Mouse (Mus musculus) ES-Bruce4 (cell line): ENCODE data around the gene Phf20. TPM values are rescaled to one million over a fixed set of nuclear protein-coding genes. Genes with fewer than 3 reads are reported as not detected.

ENCODE experiments used
- H3K27ac ChIP-seq: 2 replicates; pipeline ENCODE4 v1.5.1; 2012; ENCODE audit warnings: low read length, inconsistent platforms; ENCODE audit not compliant: insufficient read depth
- H3K27me3 ChIP-seq: 2 replicates; pipeline ENCODE4 v1.6.1; 2012; ENCODE audit warnings: mild to moderate bottlenecking, low read length, inconsistent platforms; ENCODE audit not compliant: control insufficient read depth, poor library complexity, insufficient read depth, severe bottlenecking
- H3K36me3 ChIP-seq: 2 replicates; pipeline ENCODE4 v1.6.1; 2012; ENCODE audit warnings: inconsistent platforms, mild to moderate bottlenecking, low read length, moderate library complexity; ENCODE audit not compliant: control insufficient read depth, poor library complexity, insufficient read depth, severe bottlenecking
- H3K4me1 ChIP-seq: one replicate; pipeline ENCODE4 v1.8.1; 2011; ENCODE audit warnings: low read length; ENCODE audit not compliant: control insufficient read depth, insufficient read depth
- H3K4me3 ChIP-seq: 2 replicates; pipeline ENCODE4 v1.5.1; 2011; ENCODE audit warnings: low read depth, mild to moderate bottlenecking, low read length
- H3K9ac ChIP-seq: 2 replicates; pipeline ENCODE4 v1.6.1; 2012; ENCODE audit warnings: low read depth, mild to moderate bottlenecking, inconsistent platforms; ENCODE audit not compliant: poor library complexity, severe bottlenecking
- H3K9me3 ChIP-seq: replicated peaks from 2 replicates; pipeline ENCODE4 v1.6.1; 2012; ENCODE audit warnings: mild to moderate bottlenecking, low read length, inconsistent platforms; ENCODE audit not compliant: control insufficient read depth, poor library complexity, insufficient read depth, severe bottlenecking
- CTCF ChIP-seq: IDR thresholded peaks from one replicate; pipeline ENCODE4 v1.8.1; 2011; ENCODE audit warnings: low read depth, low read length
- EP300 ChIP-seq: IDR thresholded peaks from 2 replicates; pipeline ENCODE4 v1.6.1; 2011; ENCODE audit warnings: low read depth, low read length; ENCODE audit not compliant: insufficient read depth
- POLR2A ChIP-seq: IDR thresholded peaks from one replicate; pipeline ENCODE4 v1.8.1; 2011; ENCODE audit warnings: low read length; ENCODE audit not compliant: insufficient read depth
- polyA plus RNA-seq: library from polyadenylated mRNA; stranded (reverse); fragments of >200 nt; gene quantifications from 2 replicates; pipeline ENCODE4 v1.2.4, GENCODE M21; 2011; ENCODE audit warnings: low read depth; ENCODE audit not compliant: missing spikeins, insufficient read depth, insufficient read length

Phf20 gene
- polyA plus RNA-seq, 1 experiment = 78.8 TPM

DNA sequence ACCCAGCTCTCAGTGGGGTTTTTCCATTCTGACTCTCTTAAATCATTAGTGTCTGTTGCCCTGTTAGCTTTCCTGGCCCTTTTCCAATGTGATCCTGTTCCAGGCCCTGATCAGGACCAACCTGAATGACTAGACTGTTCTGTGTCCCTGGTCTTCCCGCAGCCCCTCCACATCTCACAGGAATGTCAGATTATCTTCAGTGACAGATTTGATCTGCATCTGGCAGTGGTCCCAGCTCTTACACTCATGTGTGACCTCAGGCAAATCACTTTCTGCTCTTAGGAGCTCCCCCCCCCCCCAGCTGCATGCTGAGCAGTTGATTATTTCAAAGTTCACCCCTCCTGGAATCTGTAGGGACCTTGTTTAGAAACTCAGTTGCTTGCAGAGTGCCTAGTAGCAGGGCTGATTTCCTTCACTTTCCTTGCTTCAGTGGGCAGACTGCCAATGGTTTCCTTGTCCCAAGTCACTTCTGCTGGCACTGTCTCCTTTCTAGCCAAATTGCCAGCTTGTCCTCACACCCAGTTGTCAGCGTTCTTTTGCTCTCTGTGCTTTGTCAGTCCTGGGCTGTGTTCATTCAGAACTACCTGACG, 6.7 kb downstream of the Phf20 start:
- Histone ChIP-seq H3K9ac (peak overlapping the region; percentile 51; the same call in 1 of the 2 replicates), H3K9me3 (no peaks in the 10 kb centered on the region), H3K4me1 (peaks cover 5% of the 10 kb centered on the region), H3K4me3 (no peak overlapping the region), H3K36me3 (peaks cover 16% of the 10 kb centered on the region), H3K27ac (peak overlapping the region; percentile 8; the same call in 1 of the 2 replicates), H3K27me3 (no peaks in the 10 kb centered on the region)
- TF ChIP-seq EP300 (no peak), CTCF (no peak), POLR2A (no peak)

DNA sequence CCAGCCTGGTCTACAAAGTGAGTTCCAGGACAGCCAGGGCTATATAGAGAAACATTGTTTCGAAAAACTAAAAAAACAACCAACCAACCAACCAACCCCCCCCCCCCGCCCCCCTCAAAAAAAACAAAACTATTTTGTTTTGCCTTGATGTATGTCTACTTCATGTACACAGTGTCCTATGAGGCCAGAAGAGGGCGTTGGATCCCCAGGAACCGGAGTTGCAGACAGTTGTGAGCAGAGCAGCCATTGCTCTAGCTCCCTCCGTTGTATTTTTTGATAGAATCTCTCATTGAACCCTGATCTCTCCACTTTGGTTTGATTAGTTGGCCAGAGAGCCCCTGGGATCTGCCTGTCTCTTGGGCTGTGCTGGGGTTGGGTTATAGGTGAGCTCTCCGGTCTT, 7.7 kb downstream of the Phf20 start:
- Histone ChIP-seq H3K36me3 (peaks cover 16% of the 10 kb centered on the region), H3K9me3 (no peaks in the 10 kb centered on the region), H3K9ac (no peak overlapping the region), H3K4me3 (no peak overlapping the region), H3K4me1 (peaks cover 5% of the 10 kb centered on the region), H3K27me3 (no peaks in the 10 kb centered on the region), H3K27ac (no peak overlapping the region)
- TF ChIP-seq CTCF (peak; percentile 49), EP300 (no peak), POLR2A (no peak)

DNA sequence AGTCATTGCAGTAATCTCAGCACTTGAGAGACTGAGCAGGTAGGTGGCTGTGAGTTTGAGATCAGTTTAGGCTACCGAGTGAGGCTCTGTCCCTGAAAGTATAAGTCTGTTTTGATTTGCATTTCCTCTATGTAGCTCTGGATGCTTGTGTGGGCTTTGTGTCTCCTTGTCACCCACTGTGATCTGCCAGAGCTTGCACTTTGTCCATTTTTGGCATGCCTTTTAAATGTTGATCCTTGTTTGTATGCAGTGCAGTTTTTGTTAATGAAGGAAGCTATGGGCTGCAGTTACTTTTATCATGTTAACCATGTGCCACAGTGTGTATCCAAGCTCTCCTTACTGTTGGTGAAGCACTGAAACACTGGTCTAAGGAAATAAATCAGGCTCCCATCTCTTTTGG, 21.5 kb downstream of the Phf20 start:
- TF ChIP-seq EP300 (no peak), CTCF (no peak), POLR2A (no peak)
- H3K9ac ChIP-seq = no peak overlapping the region
- peak overlapping the region; percentile 25 for H3K27ac ChIP-seq
- peaks cover 4% of the 10 kb centered on the region for H3K36me3 ChIP-seq
- H3K4me1 ChIP-seq = peaks cover 3% of the 10 kb centered on the region
- no peak overlapping the region for H3K4me3 ChIP-seq
- H3K9me3 ChIP-seq = peaks cover 5% of the 10 kb centered on the region; the same call in 1 of the 2 replicates
- no peaks in the 10 kb centered on the region for H3K27me3 ChIP-seq

DNA sequence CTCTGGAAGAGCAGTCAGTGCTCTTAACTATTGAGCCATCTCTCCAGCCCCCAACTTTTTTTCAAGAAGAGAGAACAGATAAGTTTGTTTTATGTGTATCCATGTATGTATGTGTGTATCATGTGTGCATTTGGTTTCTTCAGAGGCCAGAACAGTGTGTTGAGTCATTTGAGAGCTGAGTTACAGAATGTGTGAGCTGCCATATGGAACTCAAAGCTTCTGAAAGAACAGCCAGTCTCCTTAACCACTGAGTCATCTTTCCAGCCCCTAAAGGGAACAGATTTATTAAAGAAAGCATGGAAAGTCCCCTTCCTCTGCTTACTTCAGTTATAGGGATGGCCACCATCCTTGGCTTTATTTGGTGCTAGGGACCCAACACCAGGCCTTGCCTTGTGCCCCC, 25.8 kb downstream of the Phf20 start:
- Histone ChIP-seq H3K4me1 (peaks cover 2% of the 10 kb centered on the region), H3K4me3 (no peak overlapping the region), H3K36me3 (peaks cover 34% of the 10 kb centered on the region), H3K27ac (no peak overlapping the region), H3K9me3 (no peaks in the 10 kb centered on the region), H3K9ac (no peak overlapping the region), H3K27me3 (no peaks in the 10 kb centered on the region)
- no peak for TF ChIP-seq CTCF

DNA sequence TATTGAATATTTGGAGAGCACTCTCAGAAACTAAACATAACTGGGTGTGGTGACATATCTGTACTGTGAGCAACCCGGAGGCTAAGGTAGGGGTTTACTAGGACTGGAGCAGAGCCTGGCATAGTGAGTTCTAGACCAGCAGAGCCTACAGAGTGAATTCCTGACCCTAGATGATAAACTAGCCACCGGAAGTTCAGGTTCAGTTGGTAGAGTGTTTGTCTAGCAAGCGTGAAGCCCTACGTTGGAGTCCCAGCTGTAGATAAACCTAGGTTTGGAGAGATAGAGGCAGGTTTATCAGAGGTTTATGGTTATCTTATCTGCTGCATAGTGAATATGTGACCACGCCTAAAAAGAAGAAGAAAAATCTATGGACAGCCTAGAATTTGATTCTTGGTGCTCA, 27.8 kb downstream of the Phf20 start:
- Histone ChIP-seq H3K4me1 (no peaks in the 10 kb centered on the region), H3K9me3 (no peaks in the 10 kb centered on the region), H3K27ac (no peak overlapping the region), H3K4me3 (no peak overlapping the region), H3K9ac (no peak overlapping the region), H3K36me3 (peaks cover 34% of the 10 kb centered on the region), H3K27me3 (no peaks in the 10 kb centered on the region)
- TF ChIP-seq CTCF (no peak), EP300 (no peak), POLR2A (no peak)

DNA sequence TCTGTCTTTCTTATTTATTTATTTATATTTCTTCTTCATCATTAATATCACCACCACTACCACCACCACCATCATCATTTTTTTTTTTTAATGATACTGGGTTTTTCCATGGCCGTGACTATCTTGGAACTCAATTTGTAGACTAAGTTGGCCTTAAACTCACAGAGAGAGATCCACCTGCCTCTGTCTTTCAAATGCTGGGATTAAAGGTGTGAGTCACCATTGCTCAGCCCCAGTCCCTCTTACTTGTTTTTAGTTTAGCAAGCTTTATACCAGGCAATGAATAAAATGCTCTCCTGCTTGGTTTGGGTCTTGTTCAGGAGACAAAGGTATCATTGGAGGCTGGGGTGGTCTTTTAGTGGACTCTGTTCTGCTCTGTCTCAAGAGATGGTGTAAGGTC, 31.4 kb downstream of the Phf20 start:
- no peak overlapping the region for H3K9ac ChIP-seq
- no peak overlapping the region for H3K4me3 ChIP-seq
- no peak overlapping the region for H3K27ac ChIP-seq
- TF ChIP-seq CTCF (no peak), EP300 (no peak), POLR2A (no peak)
- H3K36me3 ChIP-seq = peaks cover 36% of the 10 kb centered on the region
- H3K27me3 ChIP-seq = no peaks in the 10 kb centered on the region
- H3K9me3 ChIP-seq = no peaks in the 10 kb centered on the region
- no peaks in the 10 kb centered on the region for H3K4me1 ChIP-seq
